Mouse (Mus musculus): ENCODE data around the gene Supt4a. TPM values are rescaled to one million over a fixed set of nuclear protein-coding genes. Genes with fewer than 3 reads are reported as not detected.

Gene Supt4a
- polyA plus RNA-seq (2012; rRNA removed), result 44.7 and 73.4 TPM in 2 replicates

DNA sequence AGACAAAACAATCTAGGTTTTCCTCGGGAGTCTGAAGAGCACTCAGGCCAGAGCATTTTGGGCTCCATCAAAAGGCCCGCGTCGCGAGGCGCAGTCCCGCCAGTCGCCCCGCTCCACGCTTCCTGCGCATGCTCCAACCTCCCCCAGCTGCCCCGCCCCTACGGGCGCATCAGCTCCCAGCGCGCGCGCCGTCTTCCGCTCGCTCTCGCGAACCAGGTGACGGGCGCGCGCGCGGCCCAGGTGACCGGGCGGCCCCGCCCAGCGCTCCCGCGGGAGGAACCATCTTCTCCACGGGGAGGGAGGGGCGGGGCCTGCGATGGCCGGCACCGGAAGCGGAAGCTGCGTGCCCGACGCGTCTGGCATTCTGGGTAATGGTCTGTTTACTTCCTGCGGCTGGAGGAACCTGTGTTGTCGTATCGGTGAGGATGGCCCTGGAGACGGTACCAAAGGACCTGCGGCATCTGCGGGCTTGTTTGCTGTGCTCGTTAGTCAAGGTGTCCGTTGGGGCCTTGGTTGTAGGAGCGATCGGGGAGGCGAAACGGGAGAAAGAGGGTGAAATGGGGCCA lies at the start of gene Supt4a:
Gene Supt4a (plus strand): TSS at position 378 of the 566 bp plus-strand sequence.
- peak; percentile 95 for DNase-seq
- H3K4me3 ChIP-seq (replicated peaks; ENCODE audit: extremely low read depth, low read depth, low read length), result peak within 1 kb of the TSS; percentile 99
- no peaks in the 10 kb centered on the region for H3K4me1 ChIP-seq (ENCODE audit: control insufficient read depth, insufficient read depth, low read length)
- WGBS, result under 1% methylated on average over 57 of the region's 57 CpGs
- TF ChIP-seq POLR2A (IDR thresholded peaks at IDR 0.05; ENCODE audit: borderline replicate concordance, extremely low read depth, low read depth, low read length), result peak; percentile 94; the same call in 1 of the 2 replicates
- no peak for TF ChIP-seq CTCF (IDR thresholded peaks at IDR 0.05; ENCODE audit: insufficient read depth, low read length)

DNA sequence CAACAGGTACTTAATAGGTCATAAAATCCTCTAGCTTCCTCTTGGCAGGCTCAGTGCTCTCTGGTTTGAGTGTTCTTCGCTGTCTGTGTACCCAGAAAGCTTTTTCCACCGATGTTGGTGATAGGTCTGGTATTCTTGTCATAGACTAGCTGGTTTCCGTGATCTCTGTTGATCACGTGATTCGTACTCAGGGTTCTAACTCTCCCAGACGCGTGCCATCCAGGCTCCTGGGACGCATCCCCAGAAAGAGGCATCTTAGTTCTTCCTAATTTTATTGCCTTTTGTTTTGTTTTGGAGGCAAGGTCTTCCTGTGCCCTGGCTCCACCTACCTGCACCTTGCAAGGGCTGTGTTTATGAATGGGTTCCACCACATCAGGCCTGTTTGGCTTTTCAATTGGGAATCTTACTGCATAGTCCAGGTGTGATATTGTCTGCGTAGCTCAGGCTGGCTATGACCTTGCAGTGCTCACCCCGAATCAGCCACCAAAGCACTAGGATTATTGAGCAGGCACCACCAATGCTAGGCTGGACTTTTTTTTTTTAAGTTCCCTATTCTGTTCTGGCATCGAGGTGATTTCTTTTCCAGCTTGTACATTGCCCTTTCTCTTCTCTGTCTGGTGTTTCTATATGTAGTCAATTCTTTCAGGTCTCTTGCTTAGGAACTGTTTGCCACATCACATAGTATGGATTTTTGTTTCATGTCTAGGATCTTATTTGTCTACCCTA lies 48.7 kb upstream of the Supt4a start:
- 69% methylated on average over 11 of the region's 11 CpGs for WGBS
- TF ChIP-seq POLR2A (IDR thresholded peaks at IDR 0.05; ENCODE audit: borderline replicate concordance, extremely low read depth, low read depth, low read length) (no peak), CTCF (IDR thresholded peaks at IDR 0.05; ENCODE audit: insufficient read depth, low read length) (no peak)
- no peak overlapping the region for H3K4me3 ChIP-seq (replicated peaks; ENCODE audit: extremely low read depth, low read depth, low read length)
- no peak for DNase-seq
- peaks cover 17% of the 10 kb centered on the region for H3K4me1 ChIP-seq (ENCODE audit: control insufficient read depth, insufficient read depth, low read length)

DNA sequence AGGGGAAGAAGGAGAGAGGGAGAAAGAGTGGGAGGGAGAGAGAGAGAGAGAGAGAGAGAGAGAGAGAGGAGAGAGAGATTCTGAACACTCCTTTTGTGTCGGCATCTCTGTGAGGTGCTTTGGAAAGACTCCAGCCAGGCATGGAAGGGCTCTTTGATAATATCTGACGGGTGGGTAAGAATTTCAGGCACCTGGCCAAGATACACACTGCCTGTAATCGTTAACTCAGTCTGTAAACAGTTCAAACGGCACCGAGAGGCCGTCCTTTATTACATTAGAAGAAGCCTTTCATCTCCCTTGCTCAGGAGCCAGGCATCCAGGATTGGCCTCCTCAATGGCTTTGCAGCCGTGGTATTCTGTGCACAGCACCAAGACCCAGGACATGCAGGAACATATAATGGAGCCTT lies 47.9 kb upstream of the Supt4a start:
- peak; percentile 65 for DNase-seq
- H3K4me1 ChIP-seq (ENCODE audit: control insufficient read depth, insufficient read depth, low read length), result peaks cover 17% of the 10 kb centered on the region
- no peak overlapping the region for H3K4me3 ChIP-seq (replicated peaks; ENCODE audit: extremely low read depth, low read depth, low read length)
- TF ChIP-seq CTCF (IDR thresholded peaks at IDR 0.05; ENCODE audit: insufficient read depth, low read length) (no peak), POLR2A (IDR thresholded peaks at IDR 0.05; ENCODE audit: borderline replicate concordance, extremely low read depth, low read depth, low read length) (no peak)
- WGBS, result 6% methylated on average over 7 of the region's 7 CpGs

DNA sequence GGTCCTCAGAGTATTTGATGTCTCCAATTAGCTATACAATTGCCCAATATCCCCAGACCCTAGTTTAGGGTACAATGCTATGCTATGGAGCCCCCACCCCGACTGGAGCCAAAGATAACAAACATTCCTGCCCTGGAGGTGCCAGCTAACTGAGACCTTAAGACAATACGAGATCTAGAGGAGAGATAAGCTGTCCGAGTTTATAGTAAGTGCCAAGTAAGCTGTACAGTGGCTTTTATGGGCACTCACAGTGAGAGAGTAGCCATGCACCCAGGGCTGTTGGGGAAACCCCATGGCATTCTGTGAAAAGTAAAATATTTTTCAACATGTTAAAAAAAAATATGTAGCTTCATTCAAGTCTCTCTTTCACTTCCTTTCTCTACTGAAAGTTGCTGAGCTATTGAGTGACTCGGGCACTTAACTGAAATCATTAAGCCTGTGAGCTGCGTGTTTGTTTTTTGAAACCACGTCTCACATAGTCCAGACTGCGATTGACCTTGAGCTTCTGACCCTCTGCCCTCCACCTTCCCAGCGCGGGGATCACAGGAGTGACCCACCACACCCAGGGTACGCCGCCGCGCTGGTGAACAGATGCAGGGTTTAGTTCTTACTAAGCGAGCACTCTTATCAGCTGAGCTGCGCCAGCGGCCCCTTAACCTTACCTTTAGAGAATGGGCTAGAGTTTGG lies 47.2 kb upstream of the Supt4a start:
- Histone ChIP-seq H3K4me1 (ENCODE audit: control insufficient read depth, insufficient read depth, low read length) (peaks cover 17% of the 10 kb centered on the region), H3K4me3 (replicated peaks; ENCODE audit: extremely low read depth, low read depth, low read length) (peak overlapping the region; percentile 11)
- 42% methylated on average over 16 of the region's 16 CpGs for WGBS
- no peak for TF ChIP-seq POLR2A (IDR thresholded peaks at IDR 0.05; ENCODE audit: borderline replicate concordance, extremely low read depth, low read depth, low read length)
- no peak for TF ChIP-seq CTCF (IDR thresholded peaks at IDR 0.05; ENCODE audit: insufficient read depth, low read length)
- DNase-seq, result no peak

DNA sequence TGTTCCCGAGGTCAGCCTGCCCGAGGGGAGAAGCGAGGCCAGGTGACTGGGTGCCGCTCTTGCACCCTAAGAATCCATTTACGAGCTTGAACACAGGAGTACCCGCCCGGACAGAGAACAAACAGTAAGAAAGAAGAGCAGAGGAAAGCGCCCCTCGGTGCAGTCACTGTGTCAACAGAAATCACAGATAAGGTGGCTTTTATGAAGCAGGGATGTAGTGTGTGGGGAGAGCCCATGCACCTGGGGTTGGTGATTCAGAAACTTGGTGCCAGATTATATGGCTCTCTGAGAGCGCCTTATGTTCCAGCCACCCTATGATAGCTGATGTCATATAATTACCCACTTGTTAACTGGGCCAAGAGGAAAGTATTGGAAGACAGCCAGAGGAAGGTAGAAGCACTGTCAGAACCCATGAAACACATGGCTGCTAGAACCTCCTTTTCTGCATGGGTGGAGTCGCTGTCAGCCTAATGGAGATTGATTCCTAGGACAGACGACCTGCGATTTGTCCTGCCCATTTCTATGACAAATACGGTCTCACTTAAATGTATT lies 40.1 kb upstream of the Supt4a start:
- H3K4me1 ChIP-seq (ENCODE audit: control insufficient read depth, insufficient read depth, low read length), result no peaks in the 10 kb centered on the region
- 60% methylated on average over 14 of the region's 14 CpGs for WGBS
- H3K4me3 ChIP-seq (replicated peaks; ENCODE audit: extremely low read depth, low read depth, low read length), result no peak overlapping the region
- no peak for TF ChIP-seq CTCF (IDR thresholded peaks at IDR 0.05; ENCODE audit: insufficient read depth, low read length)
- no peak for TF ChIP-seq POLR2A (IDR thresholded peaks at IDR 0.05; ENCODE audit: borderline replicate concordance, extremely low read depth, low read depth, low read length)
- no peak for DNase-seq

DNA sequence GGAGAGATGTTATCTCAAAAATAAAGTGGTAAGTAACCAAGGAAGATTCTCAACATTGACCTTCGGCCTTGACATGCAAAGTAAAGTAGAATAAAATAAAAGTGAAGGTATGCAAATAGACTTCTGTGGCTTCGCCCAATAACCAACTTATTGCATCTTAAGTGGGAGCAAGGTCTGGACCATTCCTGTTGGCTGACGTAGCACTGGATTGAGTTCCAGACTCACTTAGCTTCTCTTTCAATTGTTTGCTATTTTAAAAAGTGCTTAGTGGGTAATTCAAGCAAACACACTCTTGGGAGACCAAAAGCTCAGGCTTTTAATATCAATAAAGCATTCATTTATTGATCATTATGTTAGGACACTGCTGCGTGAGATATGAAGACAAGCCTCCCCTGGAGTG lies 39.2 kb upstream of the Supt4a start:
- DNase-seq, result no peak
- 67% methylated on average over 4 of the region's 4 CpGs for WGBS
- no peaks in the 10 kb centered on the region for H3K4me1 ChIP-seq (ENCODE audit: control insufficient read depth, insufficient read depth, low read length)
- TF ChIP-seq POLR2A (IDR thresholded peaks at IDR 0.05; ENCODE audit: borderline replicate concordance, extremely low read depth, low read depth, low read length) (no peak), CTCF (IDR thresholded peaks at IDR 0.05; ENCODE audit: insufficient read depth, low read length) (no peak)
- no peak overlapping the region for H3K4me3 ChIP-seq (replicated peaks; ENCODE audit: extremely low read depth, low read depth, low read length)

DNA sequence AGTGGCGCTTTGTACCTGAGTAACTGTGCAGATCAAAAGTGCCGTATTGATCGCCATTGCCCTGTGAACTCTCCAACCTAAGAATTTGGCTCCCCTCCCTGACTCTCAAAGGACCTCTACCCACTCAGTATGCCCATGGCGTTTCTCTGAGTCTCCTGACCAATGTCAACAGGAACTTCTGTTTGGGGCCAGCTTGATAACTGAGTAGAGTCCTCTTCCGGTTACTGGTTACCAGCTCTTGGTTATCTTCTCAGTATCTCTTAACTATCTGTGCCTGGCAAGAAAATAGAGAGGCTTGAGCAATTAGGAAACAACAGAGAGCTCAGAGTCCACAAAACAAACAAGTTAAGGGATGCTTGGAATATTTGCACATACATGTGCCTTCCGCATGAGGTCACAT lies 36.2 kb upstream of the Supt4a start:
- TF ChIP-seq POLR2A (IDR thresholded peaks at IDR 0.05; ENCODE audit: borderline replicate concordance, extremely low read depth, low read depth, low read length) (no peak), CTCF (IDR thresholded peaks at IDR 0.05; ENCODE audit: insufficient read depth, low read length) (no peak)
- 71% methylated on average over 6 of the region's 6 CpGs for WGBS
- Histone ChIP-seq H3K4me3 (replicated peaks; ENCODE audit: extremely low read depth, low read depth, low read length) (no peak overlapping the region), H3K4me1 (ENCODE audit: control insufficient read depth, insufficient read depth, low read length) (no peaks in the 10 kb centered on the region)
- DNase-seq, result no peak

DNA sequence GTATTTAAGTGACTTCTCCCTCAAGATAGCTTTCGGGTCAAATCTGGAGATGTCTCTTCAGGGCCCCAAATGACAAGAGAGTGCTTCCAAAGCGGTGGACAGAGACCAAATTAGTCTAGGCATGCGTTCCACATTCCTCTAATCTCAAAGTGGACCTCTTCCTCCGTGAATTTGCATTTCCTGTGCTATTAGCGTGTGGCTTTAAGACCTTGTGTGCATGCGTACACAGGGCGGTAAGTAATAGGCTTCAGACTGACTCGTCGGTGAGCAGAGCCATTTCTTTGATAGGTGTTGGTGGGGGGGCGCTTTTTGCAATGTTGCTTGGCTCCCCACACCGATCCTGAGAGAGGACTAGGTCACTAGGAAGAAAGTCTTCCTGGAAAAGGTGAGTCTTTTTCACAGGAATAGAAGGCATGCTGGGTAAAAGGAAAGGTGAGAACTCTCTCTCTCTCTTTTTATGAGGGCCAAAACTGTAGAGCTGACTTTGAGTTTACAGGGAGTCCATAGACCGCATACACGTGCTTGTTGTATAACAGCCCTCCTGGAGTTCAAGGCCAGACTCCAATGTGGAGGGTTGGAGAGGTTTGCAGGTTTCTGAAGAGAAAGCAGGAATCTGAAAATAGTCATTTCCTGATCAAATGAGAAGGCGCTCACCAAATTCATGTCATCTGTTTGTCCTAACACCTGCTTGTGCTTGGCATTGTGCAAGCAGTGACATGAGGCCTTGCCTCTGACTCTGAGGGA lies 35.3 kb upstream of the Supt4a start:
- no peak overlapping the region for H3K4me3 ChIP-seq (replicated peaks; ENCODE audit: extremely low read depth, low read depth, low read length)
- no peak for DNase-seq
- no peak for TF ChIP-seq CTCF (IDR thresholded peaks at IDR 0.05; ENCODE audit: insufficient read depth, low read length)
- TF ChIP-seq POLR2A (IDR thresholded peaks at IDR 0.05; ENCODE audit: borderline replicate concordance, extremely low read depth, low read depth, low read length), result no peak
- WGBS, result 57% methylated on average over 14 of the region's 14 CpGs
- no peaks in the 10 kb centered on the region for H3K4me1 ChIP-seq (ENCODE audit: control insufficient read depth, insufficient read depth, low read length)

DNA sequence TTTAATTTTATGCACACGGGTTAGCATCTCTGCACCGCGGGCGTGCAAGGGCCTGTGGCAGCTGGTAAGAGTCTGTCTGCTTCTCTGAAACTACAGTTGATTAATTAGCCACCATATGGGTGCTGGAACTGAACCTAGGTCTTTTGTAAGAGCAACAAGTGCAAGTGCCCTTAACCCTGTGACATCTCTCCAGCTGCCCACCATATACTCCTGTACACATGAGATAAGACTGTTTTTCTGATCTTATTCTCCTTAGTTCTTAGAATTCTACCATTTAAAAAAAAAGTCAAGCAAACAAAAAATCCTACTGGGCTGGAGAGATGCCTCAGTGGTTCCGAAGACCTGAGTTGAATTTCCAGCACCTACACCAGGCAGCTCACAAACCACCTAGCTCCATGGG lies 33.7 kb upstream of the Supt4a start:
- WGBS, result 82% methylated on average over 5 of the region's 5 CpGs
- TF ChIP-seq CTCF (IDR thresholded peaks at IDR 0.05; ENCODE audit: insufficient read depth, low read length), result no peak
- no peak for TF ChIP-seq POLR2A (IDR thresholded peaks at IDR 0.05; ENCODE audit: borderline replicate concordance, extremely low read depth, low read depth, low read length)
- no peaks in the 10 kb centered on the region for H3K4me1 ChIP-seq (ENCODE audit: control insufficient read depth, insufficient read depth, low read length)
- DNase-seq, result no peak
- no peak overlapping the region for H3K4me3 ChIP-seq (replicated peaks; ENCODE audit: extremely low read depth, low read depth, low read length)
